Mouse (Mus musculus) stomach, embryonic 15.5 days (tissue): ENCODE data around the gene Tln1. TPM values are rescaled to one million over a fixed set of nuclear protein-coding genes. Genes with fewer than 3 reads are reported as not detected.
"Not testable (repeated sequence)": the region's sequence is repeated elsewhere in the genome, so short reads cannot be mapped to it uniquely, and the experiment has no call there.

Experiments used
- ATAC-seq: fragments of 200-750 bp; cut with Nextera tagmentation; 2 replicates; pipeline ENCODE4 v1.8.0; 2017; ENCODE audit warnings: low read depth, moderate number of reproducible peaks, moderate TSS enrichment; ENCODE audit not compliant: insufficient read depth, low FRiP score
- H3K27ac ChIP-seq: fragments of 300-500 bp; sonication (generic); 2 replicates; pipeline ENCODE4 v1.5.1; 2015; ENCODE audit warnings: mild to moderate bottlenecking, inconsistent platforms
- H3K27me3 ChIP-seq: fragments of 300-500 bp; sonication (generic); replicated peaks from 2 replicates; pipeline ENCODE4 v1.6.1; 2015; ENCODE audit warnings: inconsistent platforms
- H3K36me3 ChIP-seq: fragments of 300-500 bp; sonication (generic); 2 replicates; pipeline ENCODE4 v1.6.1; 2015; ENCODE audit warnings: inconsistent platforms
- H3K4me1 ChIP-seq: fragments of 300-500 bp; sonication (generic); 2 replicates; pipeline ENCODE4 v1.6.1; 2015; ENCODE audit warnings: inconsistent platforms
- H3K4me2 ChIP-seq: fragments of 300-500 bp; sonication (generic); 2 replicates; pipeline ENCODE4 v1.6.1; 2015; ENCODE audit warnings: mild to moderate bottlenecking, inconsistent platforms
- H3K4me3 ChIP-seq: fragments of 300-500 bp; sonication (generic); replicated peaks from 2 replicates; pipeline ENCODE4 v1.5.1; 2015; ENCODE audit warnings: inconsistent platforms
- H3K9ac ChIP-seq: fragments of 300-500 bp; sonication (generic); 2 replicates; pipeline ENCODE4 v1.6.1; 2015; ENCODE audit warnings: inconsistent platforms
- H3K9me3 ChIP-seq: fragments of 300-500 bp; sonication (generic); 2 replicates; pipeline ENCODE4 v1.6.1; 2016; ENCODE audit warnings: inconsistent platforms
- WGBS: fragments of 180-500 bp; shearing (Covaris S2); methylation state at CpG from one replicate; pipeline ENCODE4 v1.1.7; 2015; 5-methylcytosine and 5-hydroxymethylcytosine counted together
- polyA plus RNA-seq: library from polyadenylated mRNA; unstranded; fragments of >200 nt; fragmentation: Nextera tagmentation; extraction: Ambion mirVana; gene quantifications from 2 replicates; pipeline ENCODE4 v1.2.1, GENCODE M21; 2015

Gene Tln1
- polyA plus RNA-seq, 1 experiment from 2014 or later: 81.1 TPM

- peaks cover 8% of the 10 kb centered on the region; the same call in 1 of the 2 replicates for H3K36me3 ChIP-seq
- no peak for ATAC-seq
- no peaks in the 10 kb centered on the region for H3K27me3 ChIP-seq
- H3K4me3 ChIP-seq: 0 out of 2 replicates have a peak overlapping the region, but pooled peaks have one; percentile 62
- 90% methylated on average over 8 of the region's 8 CpGs for WGBS
- H3K9ac ChIP-seq: no peak overlapping the region
- no peaks in the 10 kb centered on the region for H3K9me3 ChIP-seq
- peaks cover 30% of the 10 kb centered on the region for H3K4me1 ChIP-seq
- no peak overlapping the region for H3K27ac ChIP-seq
- H3K4me2 ChIP-seq: peak overlapping the region; percentile 74; the same call in 1 of the 2 replicates
These were observed 65.1 kb downstream of the Tln1 start for GRCm38 (mm10) chr4:43497405-43497804.

- Histone ChIP-seq H3K27ac (no peak overlapping the region; the same call in 1 of the 2 replicates), H3K9me3 (no peaks in the 10 kb centered on the region), H3K4me1 (peaks cover 30% of the 10 kb centered on the region), H3K4me2 (no peak overlapping the region), H3K27me3 (no peaks in the 10 kb centered on the region), H3K4me3 (no peak overlapping the region), H3K36me3 (peaks cover 8% of the 10 kb centered on the region; the same call in 1 of the 2 replicates), H3K9ac (no peak overlapping the region)
- 65% methylated on average over 6 of the region's 6 CpGs for WGBS
- no peak for ATAC-seq
These were observed 65.9 kb downstream of the Tln1 start for GRCm38 (mm10) chr4:43496587-43496986.

GRCm38 (mm10) chr4:43493846-43494240 is 68.6 kb downstream of the Tln1 start:
- peak overlapping the region; percentile 63 for H3K9ac ChIP-seq
- H3K4me2 ChIP-seq: peak overlapping the region; percentile 77
- peak overlapping the region; percentile 81 for H3K4me3 ChIP-seq
- ATAC-seq: no peak
- H3K9me3 ChIP-seq: no peaks in the 10 kb centered on the region
- peaks cover 27% of the 10 kb centered on the region for H3K4me1 ChIP-seq
- H3K27me3 ChIP-seq: no peaks in the 10 kb centered on the region
- peaks cover 8% of the 10 kb centered on the region; the same call in 1 of the 2 replicates for H3K36me3 ChIP-seq
- WGBS: 1% methylated on average over 9 of the region's 9 CpGs
- peak overlapping the region; percentile 92 for H3K27ac ChIP-seq

- Histone ChIP-seq H3K9me3 (no peaks in the 10 kb centered on the region), H3K4me1 (peaks cover 22% of the 10 kb centered on the region), H3K9ac (peak overlapping the region; percentile 63), H3K27ac (peak overlapping the region; percentile 92), H3K4me2 (peak overlapping the region; percentile 77), H3K27me3 (no peaks in the 10 kb centered on the region), H3K4me3 (peak overlapping the region; percentile 81), H3K36me3 (peaks cover 8% of the 10 kb centered on the region; the same call in 1 of the 2 replicates)
- 0% methylated on average over 47 of the region's 47 CpGs for WGBS
- peak; percentile 81 for ATAC-seq
These were observed 69.2 kb downstream of the Tln1 start for GRCm38 (mm10) chr4:43493186-43493845.

- Histone ChIP-seq H3K4me1 (peaks cover 17% of the 10 kb centered on the region), H3K4me3 (peak within 1 kb of the TSS; percentile 81), H3K36me3 (peaks cover 8% of the 10 kb centered on the region; the same call in 1 of the 2 replicates), H3K9me3 (no peaks in the 10 kb centered on the region), H3K4me2 (peak within 1 kb of the TSS; percentile 77), H3K27ac (peak within 1 kb of the TSS; percentile 92), H3K27me3 (no peaks in the 10 kb centered on the region), H3K9ac (peak within 1 kb of the TSS; percentile 63)
- peak; percentile 98 for ATAC-seq
- WGBS: under 1% methylated on average over 25 of the region's 25 CpGs
These were observed 69.7 kb downstream of the Tln1 start, which contains the start of gene Ccdc107 for GRCm38 (mm10) chr4:43492821-43493185. TSS of gene Ccdc107 (plus strand) at chr4:43492900.

- Histone ChIP-seq H3K36me3 (peaks cover 8% of the 10 kb centered on the region; the same call in 1 of the 2 replicates), H3K27ac (peak overlapping the region; percentile 92), H3K4me3 (peak overlapping the region; percentile 21), H3K9me3 (no peaks in the 10 kb centered on the region), H3K4me1 (peaks cover 11% of the 10 kb centered on the region), H3K4me2 (peak overlapping the region; percentile 40), H3K9ac (no peak overlapping the region), H3K27me3 (no peaks in the 10 kb centered on the region)
- 41% methylated on average over 12 of the region's 12 CpGs for WGBS
- no peak for ATAC-seq
These were observed 70.2 kb downstream of the Tln1 start for GRCm38 (mm10) chr4:43492101-43492820.

GRCm38 (mm10) chr4:43490801-43491200 is 71.7 kb downstream of the Tln1 start:
- H3K9ac ChIP-seq: no peak overlapping the region
- H3K9me3 ChIP-seq: no peaks in the 10 kb centered on the region
- H3K36me3 ChIP-seq: no peaks in the 10 kb centered on the region
- no peak overlapping the region for H3K4me2 ChIP-seq
- WGBS: 68% methylated on average over 5 of the region's 5 CpGs
- no peak overlapping the region for H3K27ac ChIP-seq
- 0 out of 2 replicates have a peak, but pooled peaks cover 3% of the 10 kb centered on the region for H3K4me1 ChIP-seq
- no peaks in the 10 kb centered on the region for H3K27me3 ChIP-seq
- no peak overlapping the region for H3K4me3 ChIP-seq
- no peak for ATAC-seq

- H3K9me3 ChIP-seq: no peaks in the 10 kb centered on the region
- H3K9ac ChIP-seq: no peak overlapping the region
- H3K4me1 ChIP-seq: 0 out of 2 replicates have a peak, but pooled peaks cover 3% of the 10 kb centered on the region
- no peak overlapping the region for H3K27ac ChIP-seq
- no peaks in the 10 kb centered on the region for H3K36me3 ChIP-seq
- no peak overlapping the region for H3K4me3 ChIP-seq
- 93% methylated on average over 3 of the region's 3 CpGs for WGBS
- no peaks in the 10 kb centered on the region for H3K27me3 ChIP-seq
- no peak overlapping the region for H3K4me2 ChIP-seq
- ATAC-seq: no peak
These were observed 72.9 kb downstream of the Tln1 start for GRCm38 (mm10) chr4:43489611-43490010.

GRCm38 (mm10) chr4:43485666-43486065 is 76.8 kb downstream of the Tln1 start:
- H3K27ac ChIP-seq, H3K4me1 ChIP-seq, ATAC-seq, H3K9me3 ChIP-seq, H3K36me3 ChIP-seq, H3K4me3 ChIP-seq, H3K4me2 ChIP-seq, H3K9ac ChIP-seq, H3K27me3 ChIP-seq: not testable (repeated sequence)
- WGBS: 79% methylated on average over 5 of the region's 5 CpGs

- H3K27me3 ChIP-seq: no peaks in the 10 kb centered on the region
- no peak within 1 kb of the TSS for H3K9ac ChIP-seq
- no peaks in the 10 kb centered on the region for H3K9me3 ChIP-seq
- H3K4me3 ChIP-seq: no peak within 1 kb of the TSS
- 56% methylated on average over 12 of the region's 12 CpGs for WGBS
- H3K4me1 ChIP-seq: no peaks in the 10 kb centered on the region
- H3K36me3 ChIP-seq: no peaks in the 10 kb centered on the region
- H3K4me2 ChIP-seq: no peak within 1 kb of the TSS
- no peak for ATAC-seq
- no peak within 1 kb of the TSS for H3K27ac ChIP-seq
These were observed 78.9 kb downstream of the Tln1 start, which contains the start of gene Sit1 for GRCm38 (mm10) chr4:43483535-43484091. TSS of gene Sit1 (minus strand) at chr4:43483734.

- Histone ChIP-seq H3K4me1 (no peaks in the 10 kb centered on the region), H3K9me3 (no peaks in the 10 kb centered on the region), H3K27ac (no peak overlapping the region), H3K4me2 (no peak overlapping the region), H3K9ac (no peak overlapping the region), H3K36me3 (no peaks in the 10 kb centered on the region), H3K27me3 (no peaks in the 10 kb centered on the region), H3K4me3 (no peak overlapping the region)
- no peak for ATAC-seq
- 68% methylated on average over 10 of the region's 10 CpGs for WGBS
These were observed 79.9 kb downstream of the Tln1 start for GRCm38 (mm10) chr4:43482591-43482990.
